Mouse (Mus musculus) heart, embryonic 14.5 days (tissue): ENCODE measurements around the gene Eml4. TPM values are rescaled to one million over a fixed set of nuclear protein-coding genes. Genes with fewer than 3 reads are reported as not detected.

Experiments used
- ATAC-seq: fragments of 200-750 bp; cut with Nextera tagmentation; 2 replicates; pipeline ENCODE4 v1.8.0; 2017; ENCODE audit warnings: low read depth, moderate TSS enrichment; ENCODE audit not compliant: insufficient number of reproducible peaks, insufficient read depth, low FRiP score
- H3K27ac ChIP-seq, 2 experiments: fragments of 200-500 bp in 1 of 2; fragments of 300-500 bp in 1 of 2; sonication (generic) in 1 of 2; replicated peaks in 1 of 2; 2 replicates each; pipeline ENCODE4 v1.5.1; 2012 to 2014; ENCODE audit warnings: low read depth in 2 of 2, low read length in 2 of 2, control low read depth in 1 of 2, mild to moderate bottlenecking in 1 of 2, mixed read lengths in 1 of 2; ENCODE audit not compliant: control insufficient read depth in 1 of 2, insufficient read depth in 1 of 2
- H3K27me3 ChIP-seq: fragments of 300-500 bp; sonication (generic); 2 replicates; pipeline ENCODE4 v1.6.1; 2014; ENCODE audit warnings: mild to moderate bottlenecking, low read length, control low read depth; ENCODE audit not compliant: control insufficient read depth, insufficient read depth
- H3K36me3 ChIP-seq: fragments of 300-500 bp; sonication (generic); 2 replicates; pipeline ENCODE4 v1.6.1; 2014; ENCODE audit warnings: mild to moderate bottlenecking, control low read depth, low read length, mixed read lengths; ENCODE audit not compliant: control insufficient read depth, insufficient read depth
- H3K4me1 ChIP-seq, 2 experiments: fragments of 200-500 bp in 1 of 2; fragments of 300-500 bp in 1 of 2; sonication (generic) in 1 of 2; 2 replicates each; pipeline ENCODE4 v1.6.1; 2012 to 2014; ENCODE audit warnings: low read length in 2 of 2, control low read depth in 1 of 2, mixed read lengths in 1 of 2; ENCODE audit not compliant: control insufficient read depth in 2 of 2, insufficient read depth in 2 of 2
- H3K4me2 ChIP-seq: fragments of 300-500 bp; sonication (generic); 2 replicates; pipeline ENCODE4 v1.6.1; 2014; ENCODE audit warnings: mild to moderate bottlenecking, low read length
- H3K4me3 ChIP-seq, 2 experiments: fragments of 200-500 bp in 1 of 2; fragments of 300-500 bp in 1 of 2; sonication (generic) in 1 of 2; 2 replicates each; pipeline ENCODE4 v1.5.1; 2012 to 2014; ENCODE audit warnings: low read length in 2 of 2, mild to moderate bottlenecking in 2 of 2, control low read depth in 1 of 2, low read depth in 1 of 2, moderate library complexity in 1 of 2; ENCODE audit not compliant: control insufficient read depth in 1 of 2, insufficient read depth in 1 of 2
- H3K9ac ChIP-seq: fragments of 300-500 bp; sonication (generic); 2 replicates; pipeline ENCODE4 v1.6.1; 2014; ENCODE audit warnings: mild to moderate bottlenecking, low read length
- H3K9me3 ChIP-seq: fragments of 300-500 bp; sonication (generic); 2 replicates; pipeline ENCODE4 v1.6.1; 2016; ENCODE audit warnings: low read length, control low read depth; ENCODE audit not compliant: control insufficient read depth
- WGBS: fragments of 180-500 bp; shearing (Covaris S2); extraction: QIAGEN DNeasy Blood & Tissue Kit; methylation state at CpG from one replicate; pipeline ENCODE4 v1.1.7; 2014; 5-methylcytosine and 5-hydroxymethylcytosine counted together
- polyA plus RNA-seq: library from polyadenylated mRNA; unstranded; fragments of >200 nt; fragmentation: Nextera tagmentation; extraction: Ambion mirVana; gene quantifications from 2 replicates; pipeline ENCODE4 v1.2.1, GENCODE M21; 2014

Gene Eml4
- polyA plus RNA-seq, 1 experiment from 2014 or later = 20.7 TPM

DNA sequence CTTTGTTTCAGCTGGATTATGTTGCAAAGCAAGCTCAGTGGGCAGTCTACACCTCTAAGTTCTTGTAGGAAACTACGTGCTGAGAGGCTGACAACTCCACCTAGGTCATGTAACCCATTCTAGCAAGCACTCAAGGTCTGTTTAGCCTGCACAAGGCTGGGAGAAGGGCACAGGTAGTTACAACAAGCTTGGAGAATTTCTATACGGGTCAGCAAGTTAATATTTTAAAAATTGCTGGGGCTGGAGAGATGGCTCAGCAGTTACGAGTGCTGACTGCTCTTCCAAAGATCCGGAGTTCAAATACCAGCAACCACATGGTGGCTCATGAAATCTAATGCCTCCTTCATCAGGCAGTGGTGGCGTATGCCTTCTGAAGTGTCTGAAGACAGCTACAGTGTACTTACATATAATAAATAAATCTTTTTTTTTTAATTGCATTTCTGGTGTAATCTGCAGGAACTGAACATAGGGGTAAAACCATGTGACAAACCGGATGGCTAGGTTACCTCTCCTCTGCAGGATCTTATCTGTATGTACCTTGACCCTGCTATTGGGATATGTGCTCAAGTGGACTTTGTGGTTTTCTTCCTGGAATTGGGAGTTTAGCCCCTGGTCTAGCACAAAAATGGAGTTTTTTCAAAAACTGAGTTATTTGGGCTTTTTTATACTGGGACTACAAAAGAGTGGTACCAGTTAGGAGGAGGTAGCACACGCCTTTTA is 132.2 kb downstream of the Eml4 start:
- ATAC-seq = no peak
- Histone ChIP-seq H3K9ac (no peak overlapping the region), H3K36me3 (peaks cover 41% of the 10 kb centered on the region), H3K9me3 (no peaks in the 10 kb centered on the region), H3K27ac (no peak overlapping the region), H3K4me3 (no peak overlapping the region), H3K4me2 (no peak overlapping the region), H3K4me1 (no peaks in the 10 kb centered on the region), H3K27me3 (no peaks in the 10 kb centered on the region)
- WGBS = 92% methylated on average over 7 of the region's 7 CpGs

DNA sequence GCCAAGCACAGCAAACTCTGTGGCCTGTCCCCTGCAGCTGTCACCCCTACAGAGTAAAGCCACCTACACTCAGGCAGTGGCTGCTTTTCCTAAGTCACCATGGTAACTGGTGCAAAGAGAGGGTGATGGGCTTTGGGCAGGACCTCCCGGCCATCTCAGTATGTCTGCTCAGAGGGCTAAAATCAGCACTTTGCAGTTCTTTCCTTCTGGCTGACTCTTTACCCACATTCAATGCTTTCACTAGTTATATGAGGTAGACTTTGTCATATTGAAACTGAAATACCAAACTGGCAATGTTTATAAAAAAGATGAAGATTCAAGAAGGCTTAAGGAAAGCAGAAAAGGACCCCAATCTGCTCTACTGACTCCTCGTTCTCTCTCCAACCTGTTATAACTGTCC is 133.1 kb downstream of the Eml4 start:
- Histone ChIP-seq H3K4me2 (no peak overlapping the region), H3K27me3 (no peaks in the 10 kb centered on the region), H3K9ac (no peak overlapping the region), H3K9me3 (no peaks in the 10 kb centered on the region), H3K36me3 (peaks cover 33% of the 10 kb centered on the region), H3K4me1 (no peaks in the 10 kb centered on the region), H3K4me3 (no peak overlapping the region), H3K27ac (no peak overlapping the region)
- 86% methylated on average over 2 of the region's 2 CpGs for WGBS
- no peak for ATAC-seq

DNA sequence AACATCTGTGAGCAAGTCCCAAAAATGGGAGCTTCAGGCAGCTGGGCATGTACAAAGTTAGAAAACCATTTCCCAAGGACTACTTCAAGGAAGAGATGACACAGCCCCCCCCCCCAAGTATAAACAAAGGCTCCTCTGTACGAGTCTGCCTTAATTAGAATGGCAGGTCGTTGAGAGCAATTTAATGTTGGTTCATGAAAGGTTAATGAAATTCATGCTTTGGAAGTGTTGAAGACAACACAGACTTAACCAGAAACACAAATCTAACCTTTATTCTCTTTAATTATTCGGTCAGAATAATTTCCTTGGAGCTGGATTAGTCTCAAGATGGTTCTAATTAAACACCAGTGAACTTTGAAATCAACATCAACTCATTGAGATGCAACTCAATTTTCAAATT is 137.0 kb downstream of the Eml4 start:
- no peak overlapping the region for H3K4me2 ChIP-seq
- H3K4me3 ChIP-seq = no peak overlapping the region
- no peaks in the 10 kb centered on the region for H3K36me3 ChIP-seq
- H3K9ac ChIP-seq = no peak overlapping the region
- no peaks in the 10 kb centered on the region for H3K27me3 ChIP-seq
- no peaks in the 10 kb centered on the region for H3K4me1 ChIP-seq
- WGBS = 80% methylated on average over 3 of the region's 3 CpGs
- H3K27ac ChIP-seq = no peak overlapping the region
- H3K9me3 ChIP-seq = peaks cover 8% of the 10 kb centered on the region; the same call in 1 of the 2 replicates
- ATAC-seq = no peak

GRCm38 (mm10) chr17:83498889-83499288 is 148.2 kb downstream of the Eml4 start:
- no peak overlapping the region for H3K4me3 ChIP-seq
- peaks cover 61% of the 10 kb centered on the region for H3K36me3 ChIP-seq
- H3K27me3 ChIP-seq = no peaks in the 10 kb centered on the region
- H3K27ac ChIP-seq = no peak overlapping the region
- peaks cover 14% of the 10 kb centered on the region for H3K9me3 ChIP-seq
- no peak overlapping the region for H3K9ac ChIP-seq
- no peak overlapping the region for H3K4me2 ChIP-seq
- 97% methylated on average over 5 of the region's 5 CpGs for WGBS
- ATAC-seq = no peak
- no peaks in the 10 kb centered on the region for H3K4me1 ChIP-seq

DNA sequence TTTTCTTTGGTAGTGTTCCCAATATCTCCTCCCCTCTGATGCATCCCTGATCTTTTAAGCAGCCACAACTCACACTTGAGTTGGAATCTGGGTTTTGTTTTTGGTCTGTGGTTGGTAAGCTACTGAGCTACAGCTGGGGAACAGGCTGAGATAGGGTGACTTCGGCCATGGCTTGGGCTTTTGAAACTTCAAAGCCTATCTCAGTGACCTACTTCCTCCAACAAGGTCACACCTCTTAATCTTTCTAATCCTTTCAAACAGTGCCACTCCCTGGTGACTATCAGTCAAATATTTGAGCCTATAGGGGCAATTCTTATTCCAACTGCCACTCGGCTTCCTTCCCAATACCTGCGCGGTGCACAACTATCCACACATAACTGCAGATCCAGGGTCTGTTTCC is 149.0 kb downstream of the Eml4 start:
- ATAC-seq = no peak
- Histone ChIP-seq H3K4me2 (no peak overlapping the region), H3K27ac (no peak overlapping the region), H3K9ac (no peak overlapping the region), H3K4me3 (no peak overlapping the region), H3K27me3 (no peaks in the 10 kb centered on the region), H3K36me3 (peaks cover 63% of the 10 kb centered on the region), H3K4me1 (no peaks in the 10 kb centered on the region), H3K9me3 (peaks cover 14% of the 10 kb centered on the region)
- 73% methylated on average over 4 of the region's 4 CpGs for WGBS

DNA sequence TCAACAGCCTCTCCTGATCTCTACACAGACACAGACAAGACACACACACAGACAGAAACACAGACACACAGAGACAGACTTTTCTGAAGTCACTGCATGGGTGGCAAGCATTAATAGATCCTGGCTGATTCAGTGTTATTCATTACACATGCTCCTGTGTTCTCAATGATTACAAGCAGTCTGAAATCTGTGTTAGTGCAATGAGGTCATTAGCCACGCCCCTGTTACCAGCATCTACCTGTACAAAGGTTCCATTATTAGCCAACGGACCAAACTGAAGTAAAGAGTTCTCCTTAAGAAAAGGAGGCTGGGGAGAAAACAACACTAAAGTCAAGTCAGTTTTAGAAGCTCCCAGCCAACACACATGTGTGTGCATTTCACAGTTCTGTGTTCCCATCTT is 153.0 kb downstream of the Eml4 start:
- H3K9ac ChIP-seq = no peak overlapping the region
- ATAC-seq = no peak
- 0 out of 2 replicates have a peak, but pooled peaks cover 4% of the 10 kb centered on the region for H3K9me3 ChIP-seq
- H3K4me3 ChIP-seq = no peak overlapping the region
- H3K27ac ChIP-seq = no peak overlapping the region
- no peak overlapping the region for H3K4me2 ChIP-seq
- H3K36me3 ChIP-seq = peaks cover 49% of the 10 kb centered on the region
- H3K27me3 ChIP-seq = no peaks in the 10 kb centered on the region
- 87% methylated on average over 2 of the region's 2 CpGs for WGBS
- H3K4me1 ChIP-seq = peaks cover 0 to 4% of the 10 kb centered on the region in 2 experiments; a peak in 2 of 4 replicates

- Histone ChIP-seq H3K4me1 (peaks cover 0 to 18% of the 10 kb centered on the region in 2 experiments; a peak in 3 of 4 replicates), H3K36me3 (no peaks in the 10 kb centered on the region), H3K4me2 (no peak overlapping the region), H3K27ac (no peak overlapping the region), H3K27me3 (no peaks in the 10 kb centered on the region), H3K9ac (0 out of 2 replicates have a peak overlapping the region, but pooled peaks have one; percentile 98), H3K4me3 (no peak overlapping the region), H3K9me3 (no peaks in the 10 kb centered on the region)
- no peak for ATAC-seq
- WGBS = 87% methylated on average over 3 of the region's 3 CpGs
Observed at GRCm38 (mm10) chr17:83512130-83512529, 161.4 kb downstream of the Eml4 start.
